Mouse (Mus musculus): ENCODE measurements around the gene Gm11596. TPM values are rescaled to one million over a fixed set of nuclear protein-coding genes. Genes with fewer than 3 reads are reported as not detected.
"Not testable (repeated sequence)": the region's sequence is repeated elsewhere in the genome, so short reads cannot be mapped to it uniquely, and the experiment has no call there.

Gm11596 gene
- polyA plus RNA-seq (2015; fragmentation: Nextera tagmentation; extraction: Ambion mirVana), result not detected in 2 replicates

DNA sequence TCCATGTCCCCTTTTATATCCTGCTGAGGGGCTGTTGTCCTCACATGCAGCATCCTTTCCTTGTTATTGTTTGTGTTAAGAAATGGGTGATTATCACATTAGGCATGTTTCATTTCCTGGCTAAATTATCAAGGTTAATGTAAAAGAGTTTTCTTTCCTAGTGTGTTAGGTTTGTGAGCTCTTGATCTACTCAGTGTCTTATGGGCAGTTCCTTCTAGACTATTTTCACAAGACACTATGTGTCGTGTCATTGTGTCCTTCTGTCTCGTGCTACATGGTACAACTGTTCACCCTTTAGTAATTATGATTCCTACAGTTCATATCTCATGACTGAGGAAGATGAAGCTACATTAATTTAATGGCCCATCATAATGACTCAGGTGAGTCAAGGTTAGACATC, at the start of gene Gm11596:
Gene Gm11596, minus strand, starts transcription at position 101 of the 400 bp plus-strand sequence.
- H3K36me3 ChIP-seq, result no peaks in the 10 kb centered on the region
- ATAC-seq (replicated peaks; ENCODE audit: insufficient number of reproducible peaks, insufficient read depth, low FRiP score, low read depth), result no peak
- WGBS, result 71% methylated on average over 2 of the region's 2 CpGs
- no peaks in the 10 kb centered on the region for H3K27me3 ChIP-seq
- H3K4me1 ChIP-seq (replicated peaks), result no peaks in the 10 kb centered on the region
- no peaks in the 10 kb centered on the region for H3K9me3 ChIP-seq (replicated peaks)
- H3K9ac ChIP-seq, result no peak within 1 kb of the TSS
- no peak within 1 kb of the TSS for H3K4me2 ChIP-seq
- no peak within 1 kb of the TSS for H3K4me3 ChIP-seq
- no peak within 1 kb of the TSS for H3K27ac ChIP-seq

DNA sequence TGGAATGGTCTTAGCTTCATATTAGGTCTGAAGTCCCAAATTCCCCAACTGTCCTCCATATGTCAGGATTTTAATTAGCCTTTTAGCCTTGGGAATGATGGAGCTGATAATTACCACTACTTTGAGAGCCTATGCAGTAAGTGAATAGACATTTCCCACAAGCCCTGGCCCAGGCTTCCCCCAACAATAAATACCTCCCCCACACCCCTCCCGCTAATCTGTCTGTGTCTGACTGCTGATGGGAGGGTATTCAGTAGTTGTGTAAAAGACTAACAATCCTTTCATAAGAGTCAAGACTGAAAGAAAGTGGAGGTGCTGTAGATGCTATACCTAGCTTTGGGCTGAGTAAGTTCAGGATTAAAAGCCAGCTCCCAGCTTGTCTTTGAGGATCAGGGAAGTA, 48.9 kb upstream of the Gm11596 start:
- WGBS, result 72% methylated on average over 1 of the region's 1 CpGs
- H3K9ac ChIP-seq, result no peak overlapping the region
- no peaks in the 10 kb centered on the region for H3K27me3 ChIP-seq
- no peak overlapping the region for H3K4me2 ChIP-seq
- no peaks in the 10 kb centered on the region for H3K9me3 ChIP-seq (replicated peaks)
- H3K36me3 ChIP-seq, result no peaks in the 10 kb centered on the region
- H3K27ac ChIP-seq, result no peak overlapping the region
- no peak overlapping the region for H3K4me3 ChIP-seq
- ATAC-seq (replicated peaks; ENCODE audit: insufficient number of reproducible peaks, insufficient read depth, low FRiP score, low read depth), result no peak
- H3K4me1 ChIP-seq (replicated peaks), result no peaks in the 10 kb centered on the region

DNA sequence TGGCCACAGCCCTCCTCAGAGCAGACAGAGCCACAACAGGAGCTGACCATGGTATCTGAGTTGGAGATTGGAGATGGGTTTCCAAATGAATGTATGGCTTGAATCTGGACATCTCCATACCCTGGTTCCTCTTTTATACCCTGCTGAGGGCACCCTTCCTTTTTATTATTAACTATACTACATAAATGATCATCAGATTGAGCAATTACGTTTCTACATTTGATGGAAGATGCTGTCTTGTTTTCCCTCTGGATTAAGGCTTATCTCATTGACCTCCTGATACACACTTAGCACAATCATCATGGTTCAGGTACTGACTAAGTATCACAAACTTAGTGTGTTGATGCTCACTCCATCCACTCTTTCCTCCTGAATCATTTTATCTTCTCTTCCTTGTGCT, 44.7 kb upstream of the Gm11596 start, which contains the start of gene 2300003K06Rik:
Gene 2300003K06Rik, minus strand, starts transcription at position 101 of the 400 bp plus-strand sequence.
- Histone ChIP-seq H3K27me3 (no peaks in the 10 kb centered on the region), H3K36me3 (no peaks in the 10 kb centered on the region), H3K4me2 (no peak within 1 kb of the TSS), H3K4me3 (no peak within 1 kb of the TSS), H3K4me1 (replicated peaks) (no peaks in the 10 kb centered on the region), H3K9ac (no peak within 1 kb of the TSS), H3K27ac (no peak within 1 kb of the TSS), H3K9me3 (replicated peaks) (no peaks in the 10 kb centered on the region)
- no peak for ATAC-seq (replicated peaks; ENCODE audit: insufficient number of reproducible peaks, insufficient read depth, low FRiP score, low read depth)
- 69% methylated on average over 1 of the region's 1 CpGs for WGBS

- not testable (repeated sequence) for ATAC-seq (replicated peaks; ENCODE audit: insufficient number of reproducible peaks, insufficient read depth, low FRiP score, low read depth); H3K4me2 ChIP-seq; H3K4me3 ChIP-seq; H3K9ac ChIP-seq; H3K9me3 ChIP-seq (replicated peaks); H3K4me1 ChIP-seq (replicated peaks); H3K27me3 ChIP-seq; H3K36me3 ChIP-seq; H3K27ac ChIP-seq
- 73% methylated on average over 2 of the region's 2 CpGs for WGBS
Measured at GRCm38 (mm10) chr11:99815566-99815965, 22.3 kb upstream of the Gm11596 start, which contains the start of gene Gm11564. Gene Gm11564 (minus strand): TSS chr11:99815666.

GRCm38 (mm10) chr11:99809792-99810191, 16.5 kb upstream of the Gm11596 start, which contains the start of gene Krtap4-13:
Gene Krtap4-13 (minus strand): TSS chr11:99809892.
- not testable (repeated sequence) for H3K9ac ChIP-seq; H3K4me3 ChIP-seq; H3K27ac ChIP-seq; H3K4me1 ChIP-seq (replicated peaks); H3K9me3 ChIP-seq (replicated peaks); H3K4me2 ChIP-seq; H3K27me3 ChIP-seq; H3K36me3 ChIP-seq; ATAC-seq (replicated peaks; ENCODE audit: insufficient number of reproducible peaks, insufficient read depth, low FRiP score, low read depth)

DNA sequence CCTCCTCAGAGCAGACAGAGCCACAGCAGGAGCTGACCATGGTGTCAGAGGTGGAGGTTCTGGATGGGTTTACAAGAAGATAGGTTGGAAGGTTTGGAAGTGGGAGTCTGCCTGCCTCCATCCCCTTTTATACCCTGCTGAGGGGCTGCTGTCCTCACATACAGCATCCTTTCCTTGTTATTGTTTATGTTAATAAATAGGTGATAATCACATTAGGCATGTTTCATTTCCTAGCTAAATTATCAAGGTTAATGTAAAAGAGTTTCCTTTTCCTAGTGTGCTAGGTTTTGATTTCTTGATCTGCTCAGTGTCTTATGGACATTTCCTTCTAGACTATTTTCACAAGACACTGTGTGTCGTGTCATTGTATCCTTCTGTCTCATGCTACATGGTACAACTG, 11.1 kb upstream of the Gm11596 start, which contains the start of gene Gm11554:
Gene Gm11554, minus strand, starts transcription at position 101 of the 400 bp plus-strand sequence.
- H3K4me3 ChIP-seq; H3K27me3 ChIP-seq; ATAC-seq (replicated peaks; ENCODE audit: insufficient number of reproducible peaks, insufficient read depth, low FRiP score, low read depth); H3K9ac ChIP-seq; H3K36me3 ChIP-seq; H3K4me2 ChIP-seq; H3K9me3 ChIP-seq (replicated peaks); H3K27ac ChIP-seq; H3K4me1 ChIP-seq (replicated peaks): not testable (repeated sequence)
- no CpG with 5 or more reads among the region's 1 CpGs for WGBS

GRCm38 (mm10) chr11:99798832-99799231, 5.6 kb upstream of the Gm11596 start, which contains the start of gene Gm11569:
Gene Gm11569 (minus strand): TSS chr11:99798932.
- not testable (repeated sequence) for H3K27me3 ChIP-seq; H3K9ac ChIP-seq; H3K4me1 ChIP-seq (replicated peaks); H3K9me3 ChIP-seq (replicated peaks); ATAC-seq (replicated peaks; ENCODE audit: insufficient number of reproducible peaks, insufficient read depth, low FRiP score, low read depth); H3K4me2 ChIP-seq; H3K4me3 ChIP-seq; H3K27ac ChIP-seq; H3K36me3 ChIP-seq
- WGBS, result no CpG with 5 or more reads among the region's 1 CpGs

DNA sequence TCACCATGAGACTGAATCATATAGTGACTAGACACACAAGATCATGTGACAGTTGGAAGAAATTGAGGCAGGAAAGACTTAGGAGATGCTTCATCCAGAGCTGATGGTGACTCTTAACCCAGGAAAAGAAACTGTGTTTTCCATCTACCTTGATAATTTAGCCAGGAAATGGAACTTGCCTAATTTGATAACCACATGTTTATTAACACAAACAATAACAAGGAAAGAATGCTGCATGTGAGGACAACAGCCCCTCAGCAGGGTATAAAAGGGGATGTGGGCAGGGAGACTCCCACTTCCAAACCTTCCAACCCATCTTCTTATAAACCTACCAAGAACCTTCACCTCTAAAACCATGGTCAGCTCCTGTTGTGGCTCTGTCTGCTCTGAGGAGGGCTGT, 8.4 kb downstream of the Gm11596 start, which contains the start of gene Krtap4-9:
Gene Krtap4-9, plus strand, starts transcription at position 301 of the 400 bp plus-strand sequence.
- not testable (repeated sequence) for H3K36me3 ChIP-seq; H3K9me3 ChIP-seq (replicated peaks); H3K4me1 ChIP-seq (replicated peaks); H3K27ac ChIP-seq; H3K27me3 ChIP-seq; H3K4me2 ChIP-seq; H3K4me3 ChIP-seq; H3K9ac ChIP-seq; ATAC-seq (replicated peaks; ENCODE audit: insufficient number of reproducible peaks, insufficient read depth, low FRiP score, low read depth)

GRCm38 (mm10) chr11:99780604-99781003, 12.7 kb downstream of the Gm11596 start, which contains the start of gene Krtap4-8:
Gene Krtap4-8 (minus strand): TSS chr11:99780704.
- WGBS, result 89% methylated on average over 2 of the region's 2 CpGs

DNA sequence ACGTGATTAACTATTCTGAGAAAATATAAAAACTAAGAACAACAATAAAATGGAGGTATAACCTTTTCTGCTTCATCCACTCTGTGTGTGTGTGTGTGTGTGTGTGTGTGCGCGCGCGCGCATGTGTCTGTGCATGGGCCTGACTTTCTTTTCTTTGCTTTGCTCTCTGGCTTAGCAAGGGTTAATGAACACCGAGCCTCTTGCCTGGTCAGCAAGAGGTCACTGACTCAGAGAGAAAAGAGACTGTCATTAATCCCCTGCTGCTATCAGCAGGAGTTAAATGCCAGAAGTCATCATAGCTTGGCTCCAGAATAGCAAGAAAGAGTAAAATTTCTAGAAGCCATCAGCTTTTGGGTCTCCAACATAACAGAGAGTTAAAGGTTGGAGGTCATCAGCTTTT, 14.9 kb downstream of the Gm11596 start:
- Histone ChIP-seq H3K36me3 (no peaks in the 10 kb centered on the region), H3K4me3 (no peak overlapping the region), H3K27ac (no peak overlapping the region), H3K4me1 (replicated peaks) (no peaks in the 10 kb centered on the region), H3K9ac (no peak overlapping the region), H3K27me3 (no peaks in the 10 kb centered on the region), H3K4me2 (no peak overlapping the region), H3K9me3 (replicated peaks) (no peaks in the 10 kb centered on the region)
- 68% methylated on average over 7 of the region's 7 CpGs for WGBS
- no peak for ATAC-seq (replicated peaks; ENCODE audit: insufficient number of reproducible peaks, insufficient read depth, low FRiP score, low read depth)

More at GRCm38 (mm10) chr11:99780604-99781003, 12.7 kb downstream of the Gm11596 start, which contains the start of gene Krtap4-8:
- Histone ChIP-seq H3K4me1 (replicated peaks) (no peaks in the 10 kb centered on the region), H3K4me3 (no peak within 1 kb of the TSS), H3K9ac (no peak within 1 kb of the TSS), H3K27ac (no peak within 1 kb of the TSS), H3K4me2 (no peak within 1 kb of the TSS), H3K9me3 (replicated peaks) (no peaks in the 10 kb centered on the region), H3K27me3 (no peaks in the 10 kb centered on the region), H3K36me3 (no peaks in the 10 kb centered on the region)
- ATAC-seq (replicated peaks; ENCODE audit: insufficient number of reproducible peaks, insufficient read depth, low FRiP score, low read depth), result no peak

GRCm38 (mm10) chr11:99772813-99773212, 20.5 kb downstream of the Gm11596 start, which contains the start of gene Gm11595:
Gene Gm11595 (minus strand): TSS chr11:99772913.
- not testable (repeated sequence) for H3K4me3 ChIP-seq; H3K36me3 ChIP-seq; H3K9ac ChIP-seq; ATAC-seq (replicated peaks; ENCODE audit: insufficient number of reproducible peaks, insufficient read depth, low FRiP score, low read depth); H3K27ac ChIP-seq; H3K4me1 ChIP-seq (replicated peaks); H3K9me3 ChIP-seq (replicated peaks); H3K4me2 ChIP-seq; H3K27me3 ChIP-seq

DNA sequence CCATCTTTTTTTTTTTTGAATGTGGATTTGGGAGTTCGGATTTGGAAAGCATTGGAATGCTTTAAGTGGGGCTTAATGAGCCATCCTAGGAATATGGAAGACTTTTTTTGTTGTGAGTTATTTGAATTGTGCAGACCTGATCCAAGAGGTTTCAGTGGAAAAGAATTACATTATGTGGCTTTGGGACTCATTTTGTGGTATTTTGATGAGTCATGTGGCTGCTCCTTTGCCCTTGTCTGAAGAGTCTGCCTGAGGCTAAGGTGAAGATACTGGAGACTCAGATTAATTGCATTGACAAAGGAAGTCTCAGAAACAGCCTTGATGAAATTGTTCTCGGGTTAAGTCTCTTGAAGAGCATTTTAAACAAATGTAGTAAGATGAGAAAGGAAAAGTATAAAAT, 24.9 kb downstream of the Gm11596 start:
- Histone ChIP-seq H3K4me3 (no peak overlapping the region), H3K4me1 (replicated peaks) (no peaks in the 10 kb centered on the region), H3K27ac (no peak overlapping the region), H3K9me3 (replicated peaks) (no peaks in the 10 kb centered on the region), H3K36me3 (no peaks in the 10 kb centered on the region), H3K27me3 (no peaks in the 10 kb centered on the region), H3K4me2 (no peak overlapping the region), H3K9ac (no peak overlapping the region)
- ATAC-seq (replicated peaks; ENCODE audit: insufficient number of reproducible peaks, insufficient read depth, low FRiP score, low read depth), result no peak
- 64% methylated on average over 2 of the region's 2 CpGs for WGBS

All from heart, embryonic 15.5 days (tissue).